Comparison of ENCODE assay signal across 8 mouse cellular contexts in the genomic region with DNA sequence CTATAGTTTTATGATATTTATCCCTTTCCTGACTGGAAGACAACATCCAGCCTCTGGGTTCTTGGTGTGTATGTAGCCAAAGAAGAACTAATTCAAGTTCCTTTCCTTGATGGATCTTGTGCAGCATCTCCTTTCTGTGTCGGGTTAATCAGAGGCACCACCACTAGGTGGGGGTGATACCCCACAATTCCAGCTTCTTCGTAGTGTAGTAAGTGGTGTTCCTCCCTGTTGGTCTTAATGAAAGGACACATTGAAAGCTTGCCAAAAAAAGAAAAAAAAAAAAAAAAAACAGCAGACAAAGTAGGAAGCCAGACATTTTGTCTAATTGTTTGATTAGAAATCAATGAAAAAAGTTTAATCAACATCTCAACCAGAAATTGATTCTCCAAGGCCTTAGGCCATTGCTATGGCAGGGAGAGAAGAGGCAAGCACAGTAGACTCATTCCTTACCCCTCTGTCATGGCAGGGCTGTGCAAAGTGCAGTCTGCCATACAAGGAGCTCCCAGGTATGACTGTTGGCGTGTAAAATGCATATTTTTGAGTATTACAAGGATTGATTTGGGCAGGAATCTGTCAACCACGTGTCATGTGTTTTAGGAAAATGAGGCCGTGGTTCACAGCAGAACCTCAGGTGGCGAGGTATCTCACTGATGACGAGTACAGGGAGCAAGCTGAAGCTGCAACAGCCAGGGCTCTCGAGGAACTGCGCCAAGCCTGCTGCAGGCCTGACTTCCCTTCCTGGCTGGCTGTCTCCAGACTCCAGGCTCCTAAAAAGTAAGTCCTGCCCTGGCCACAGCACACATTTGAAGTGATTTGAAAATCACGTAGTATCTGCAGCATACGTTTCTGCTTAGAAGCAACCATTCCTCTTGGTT. TPM values are rescaled to one million over a fixed set of nuclear protein-coding genes. Genes with fewer than 3 reads are reported as not detected.
DNase-seq lines count a peak whose midpoint lies in the region; ATAC-seq lines count a peak whose summit lies in the region.

No protein-coding gene starts in this region.

- 86% methylated on average over 11 of the region's 11 CpGs for WGBS in limb, embryonic 11.5 days

- H3K4me2 ChIP-seq in limb, embryonic 11.5 days (ENCODE audit: low read depth, severe bottlenecking), result no peak overlapping the region

- ATAC-seq in limb, embryonic 11.5 days (ENCODE audit: insufficient number of reproducible peaks, low FRiP score, low TSS enrichment, low read depth), result no peak

- H3K27me3 ChIP-seq in limb, embryonic 11.5 days (ENCODE audit: control insufficient read depth, insufficient read depth, low read length), result no peaks in the 10 kb centered on the region

- peak; percentile 70 for DNase-seq in testis, postnatal 10 days (ENCODE audit: low spot score)
- no peak for DNase-seq in testis, postnatal 14 days (ENCODE audit: low spot score)
- DNase-seq in cerebellum, postnatal 4 days (ENCODE audit: low spot score in 2 of 2), result peak; percentile 44 to 79
- peak; percentile 60 for DNase-seq in gastrocnemius, postnatal 14 days
- peak; percentile 54 to 84 for DNase-seq in kidney, adult 8-10 months
- DNase-seq in limb, embryonic 11.5 days (ENCODE audit: low spot score), result peak; percentile 69
- DNase-seq in monocyte, adult 2 months (ENCODE audit: low read depth in 1 of 2, low spot score in 2 of 2), result peak; percentile 27 to 62
- DNase-seq in spleen, postnatal 14 days (ENCODE audit: low spot score in 2 of 2), result peak; percentile 20 to 55

- H3K9ac ChIP-seq in limb, embryonic 11.5 days (ENCODE audit: low read length), result no peak overlapping the region

- H3K4me3 ChIP-seq in limb, embryonic 11.5 days (ENCODE audit: low read depth, low read length), result no peak overlapping the region

- 0 out of 2 replicates have a peak, but pooled peaks cover 7% of the 10 kb centered on the region for H3K4me1 ChIP-seq in limb, embryonic 11.5 days (ENCODE audit: control insufficient read depth, insufficient read depth, low read length)

- intact Hi-C loops in gastrocnemius, postnatal 14 days (cut with DNase I; ENCODE audit: low total_unique reads), result loop anchor here (2.0 to 10.0 kb wide), 2 partner anchors 100 to 206 kb away; no protein-coding TSS in a partner anchor

- peaks cover 2% of the 10 kb centered on the region; the same call in 1 of the 2 replicates for H3K36me3 ChIP-seq in limb, embryonic 11.5 days (ENCODE audit: control insufficient read depth, insufficient read depth, low read length)

- no peak overlapping the region for H3K27ac ChIP-seq in limb, embryonic 11.5 days (replicated peaks; ENCODE audit: low read depth, low read length)

- no peaks in the 10 kb centered on the region for H3K9me3 ChIP-seq in limb, embryonic 11.5 days (ENCODE audit: control insufficient read depth, low read length)

RNA-seq across cellular contexts. Expression of gene Nemp2, which starts 17.9 kb away (rescaled TPM):
- total RNA-seq in gastrocnemius, postnatal 14 days (2021), result 1 to 10 TPM in 1 of 2 experiments, under 1 TPM in 1; 0.86 to 1.0 TPM
- 13.3 and 14.2 TPM in 2 replicates for polyA plus RNA-seq in limb, embryonic 11.5 days (2014; fragmentation: Nextera tagmentation; extraction: Ambion mirVana)
